ENCODE assay signal across 30 mouse cellular contexts in genomic region chr1:90527947-90528717, GRCm38 (mm10).
DNase-seq lines count a peak whose midpoint lies in the region; ATAC-seq lines count a peak whose summit lies in the region.
"Had no signal": no experiment of that assay in that cellular context is flagged by ENCODE, and none has a peak within 500 bp of the region (broad histone marks: within the 10 kb centered on the region; RNA-seq: fewer than 3 reads in every experiment).

No protein-coding gene starts in this region.

- peaks cover 27% of the 10 kb centered on the region for H3K4me1 ChIP-seq in midbrain, embryonic 10.5 days
- no peaks in the 10 kb centered on the region for H3K4me1 ChIP-seq in midbrain, embryonic 16.5 days (ENCODE audit: control insufficient read depth, insufficient read depth, low read length)
- peaks cover 14% of the 10 kb centered on the region; the same call in 1 of the 2 replicates for H3K4me1 ChIP-seq in embryonic facial prominence, embryonic 15.5 days
- H3K4me1 ChIP-seq in stomach, embryonic 15.5 days, result no peaks in the 10 kb centered on the region; the same call in 1 of the 2 replicates
- H3K4me1 ChIP-seq: forebrain, embryonic 15.5 days; hindbrain, embryonic 13.5 days; liver, embryonic 15.5 days; midbrain, embryonic 15.5 days had no signal

- H3K27me3 ChIP-seq in midbrain, embryonic 10.5 days (ENCODE audit: low read depth, poor library complexity, severe bottlenecking), result no peaks in the 10 kb centered on the region
- no peaks in the 10 kb centered on the region for H3K27me3 ChIP-seq in midbrain, embryonic 16.5 days (ENCODE audit: control insufficient read depth, insufficient read depth, low read depth, low read length)
- H3K27me3 ChIP-seq in embryonic facial prominence, embryonic 15.5 days, result no peaks in the 10 kb centered on the region
- H3K27me3 ChIP-seq in stomach, embryonic 15.5 days (replicated peaks), result no peaks in the 10 kb centered on the region
- H3K27me3 ChIP-seq: forebrain, embryonic 15.5 days; hindbrain, embryonic 13.5 days; liver, embryonic 15.5 days; midbrain, embryonic 15.5 days had no signal

- no peak overlapping the region for H3K4me3 ChIP-seq in midbrain, embryonic 10.5 days
- no peak overlapping the region for H3K4me3 ChIP-seq in midbrain, embryonic 16.5 days (ENCODE audit: low read depth, low read length)
- no peak overlapping the region for H3K4me3 ChIP-seq in embryonic facial prominence, embryonic 15.5 days (replicated peaks)
- H3K4me3 ChIP-seq in stomach, embryonic 15.5 days (replicated peaks), result no peak overlapping the region
- H3K4me3 ChIP-seq: forebrain, embryonic 10.5 days; forebrain, embryonic 15.5 days; hindbrain, embryonic 13.5 days; kidney, embryonic 15.5 days; left cerebral cortex, adult 2 months; liver, embryonic 15.5 days; midbrain, embryonic 15.5 days had no signal

- H3K4me2 ChIP-seq in midbrain, embryonic 16.5 days (ENCODE audit: low read length), result no peak overlapping the region
- no peak overlapping the region for H3K4me2 ChIP-seq in embryonic facial prominence, embryonic 15.5 days (replicated peaks)
- no peak overlapping the region for H3K4me2 ChIP-seq in stomach, embryonic 15.5 days
- H3K4me2 ChIP-seq: forebrain, embryonic 15.5 days; heart, embryonic 11.5 days; hindbrain, embryonic 13.5 days; kidney, embryonic 15.5 days; liver, embryonic 15.5 days; lung, embryonic 14.5 days; midbrain, embryonic 15.5 days had no signal

- H3K27ac ChIP-seq in midbrain, embryonic 10.5 days (replicated peaks), result peak overlapping the region; percentile 38
- H3K27ac ChIP-seq in midbrain, embryonic 16.5 days (ENCODE audit: low read length), result no peak overlapping the region
- peak overlapping the region; percentile 63 for H3K27ac ChIP-seq in embryonic facial prominence, embryonic 15.5 days (replicated peaks)
- peak overlapping the region; percentile 8; the same call in 1 of the 2 replicates for H3K27ac ChIP-seq in stomach, embryonic 15.5 days
- H3K27ac ChIP-seq: forebrain, embryonic 10.5 days; forebrain, embryonic 15.5 days; hindbrain, embryonic 13.5 days; kidney, embryonic 15.5 days; left cerebral cortex, adult 2 months; liver, embryonic 15.5 days; midbrain, embryonic 15.5 days had no signal

- DNase-seq in midbrain, embryonic 10.5 days (ENCODE audit: low spot score), result no peak
- no peak for DNase-seq in left cerebral cortex, adult 11 months (ENCODE audit: low spot score)
- no peak for DNase-seq in spleen, adult 12 weeks (ENCODE audit: low spot score)
- no peak for DNase-seq in cerebellum, postnatal 14 days
- DNase-seq: adrenal gland, postnatal 14 days; cerebellum, adult 11-12 months; cerebellum, adult 9-11 months; gastrocnemius, postnatal 25 days; heart, adult 18-20 months; heart, postnatal 36 days; kidney, adult 11 months; kidney, postnatal 25 days; left cerebral cortex, postnatal 4 days; lung, embryonic 14.5 days; lung, postnatal 14 days; right cerebral cortex, postnatal 4 days; thymus, adult 2 months; thymus, postnatal 36 days had no signal

- H3K9me3 ChIP-seq in midbrain, embryonic 10.5 days (replicated peaks), result no peaks in the 10 kb centered on the region
- H3K9me3 ChIP-seq in midbrain, embryonic 16.5 days (replicated peaks; ENCODE audit: control insufficient read depth, low read length, poor library complexity, severe bottlenecking), result no peaks in the 10 kb centered on the region
- H3K9me3 ChIP-seq in embryonic facial prominence, embryonic 15.5 days (replicated peaks), result no peaks in the 10 kb centered on the region
- no peaks in the 10 kb centered on the region for H3K9me3 ChIP-seq in stomach, embryonic 15.5 days
- H3K9me3 ChIP-seq: forebrain, embryonic 10.5 days; forebrain, embryonic 15.5 days; hindbrain, embryonic 13.5 days; kidney, embryonic 15.5 days; liver, embryonic 15.5 days; midbrain, embryonic 15.5 days had no signal

- 76% methylated on average over 11 of the region's 11 CpGs for WGBS in midbrain, embryonic 10.5 days
- WGBS in midbrain, embryonic 16.5 days, result 70% methylated on average over 11 of the region's 11 CpGs
- 56% methylated on average over 11 of the region's 11 CpGs for WGBS in embryonic facial prominence, embryonic 15.5 days
- 58% methylated on average over 11 of the region's 11 CpGs for WGBS in stomach, embryonic 15.5 days

- no peak for ATAC-seq in midbrain, embryonic 16.5 days
- no peak for ATAC-seq in embryonic facial prominence, embryonic 15.5 days (ENCODE audit: insufficient number of reproducible peaks, low FRiP score, low TSS enrichment, low read depth)
- ATAC-seq in stomach, embryonic 15.5 days (ENCODE audit: insufficient read depth, low FRiP score, low read depth), result no peak
- ATAC-seq: CD4-positive, CD25-positive, alpha-beta regulatory T cell, adult 4 months; forebrain, embryonic 15.5 days; midbrain, embryonic 15.5 days had no signal

- no peak overlapping the region for H3K9ac ChIP-seq in midbrain, embryonic 16.5 days (ENCODE audit: low read depth, low read length)
- H3K9ac ChIP-seq in embryonic facial prominence, embryonic 15.5 days, result no peak overlapping the region
- no peak overlapping the region for H3K9ac ChIP-seq in stomach, embryonic 15.5 days
- H3K9ac ChIP-seq: forebrain, embryonic 15.5 days; hindbrain, embryonic 13.5 days; kidney, embryonic 15.5 days; liver, embryonic 15.5 days; lung, embryonic 14.5 days; midbrain, embryonic 15.5 days had no signal

- H3K36me3 ChIP-seq in midbrain, embryonic 10.5 days, result no peaks in the 10 kb centered on the region
- no peaks in the 10 kb centered on the region for H3K36me3 ChIP-seq in midbrain, embryonic 16.5 days (ENCODE audit: control insufficient read depth, insufficient read depth, low read length)
- no peaks in the 10 kb centered on the region for H3K36me3 ChIP-seq in embryonic facial prominence, embryonic 15.5 days
- H3K36me3 ChIP-seq in stomach, embryonic 15.5 days, result no peaks in the 10 kb centered on the region
- H3K36me3 ChIP-seq: forebrain, embryonic 10.5 days; forebrain, embryonic 15.5 days; hindbrain, embryonic 13.5 days; kidney, embryonic 15.5 days; liver, embryonic 15.5 days; midbrain, embryonic 15.5 days had no signal
